Mouse (Mus musculus) inflammation-experienced regulatory T-cells, adult 6 months (primary cell): ENCODE measurements around the gene Dner. TPM values are rescaled to one million over a fixed set of nuclear protein-coding genes. Genes with fewer than 3 reads are reported as not detected.

Experiments used
- polyA plus RNA-seq, 3 experiments: library from polyadenylated mRNA; unstranded; fragments of 100-300 nt; shearing (Covaris generic); gene quantifications; one replicate each; pipeline ENCODE4 v1.2.1; 2017

Gene Dner
- polyA plus RNA-seq, 3 experiments from 2014 or later, result 0.15 TPM; not detected in 2

Other genes starting within 250 kb of the Dner start
- gene Fbxo36, start 143.6 kb upstream of the Dner start, polyA plus RNA-seq, result 1 to 10 TPM; 1.7 to 3.1 (median 2.0) TPM
- 100 to 1,000 TPM; 143 to 156 (median 151) TPM for gene Trip12, start 144.3 kb upstream of the Dner start, polyA plus RNA-seq
- not detected for gene Slc16a14, start 238.9 kb upstream of the Dner start, polyA plus RNA-seq